Mouse (Mus musculus): ENCODE results near the gene 5031439G07Rik. TPM values are rescaled to one million over a fixed set of nuclear protein-coding genes. Genes with fewer than 3 reads are reported as not detected.

Gene 5031439G07Rik
- total RNA-seq, 2 experiments from 2014 or later, result 134 to 161 TPM

Small RNA genes lying within 50 kb of the gene (microRNA-seq; reads per million reads assigned to microRNA genes)
- 519 reads per million, percentile 69 among the genes with 10 or more reads in this experiment for gene Mir1249

Other genes with a start within 250 kb of the 5031439G07Rik start
- gene Phf21b, start 132.5 kb downstream of the 5031439G07Rik start, total RNA-seq (2021), result 10 to 100 TPM in 1 of 2 experiments, 1 to 10 TPM in 1; 9.3 to 13.1 TPM
- 1 to 10 TPM; 1.6 to 1.7 TPM for gene Gm29666, start 68.5 kb downstream of the 5031439G07Rik start, total RNA-seq (2021)
- gene Nup50, start 65.1 kb downstream of the 5031439G07Rik start, total RNA-seq (2021), result 10 to 100 TPM; 30.5 to 33.9 TPM
- gene Upk3a, start 28.6 kb upstream of the 5031439G07Rik start, total RNA-seq (2021), result under 1 TPM in 1 of 2 experiments, not detected in 1; 0.48 TPM
- gene Fam118a, start 40.4 kb upstream of the 5031439G07Rik start, total RNA-seq (2021), result 10 to 100 TPM; 28.3 to 31.7 TPM
- gene Smc1b, start 143.4 kb upstream of the 5031439G07Rik start, total RNA-seq (2021), result under 1 TPM; 0.08 to 0.16 TPM
- under 1 TPM; 0.24 to 0.30 TPM for gene Ribc2, start 143.5 kb upstream of the 5031439G07Rik start, total RNA-seq (2021)
- 10 to 100 TPM; 19.0 to 24.7 TPM for gene Fbln1, start 217.4 kb upstream of the 5031439G07Rik start, total RNA-seq (2021)

All from left cerebral cortex, postnatal 4 days (tissue).